Mouse (Mus musculus) layer of hippocampus, adult 9-11 months (tissue): ENCODE data around the gene Fbxw26.
A peak's percentile ranks its signal among the peaks of the same experiment; 100 is the strongest.
"Not testable (repeated sequence)": the region's sequence is repeated elsewhere in the genome, so short reads cannot be mapped to it uniquely, and the experiment has no call there.

Experiments
- DNase-seq: peaks from one replicate; pipeline ENCODE4 v3.0.0; 2022

The Fbxw26 gene

GRCm38 (mm10) chr9:109745989-109746388 lies at the start of gene Fbxw26:
Fbxw26 (minus strand) TSS chr9:109746089.
- not testable (repeated sequence) for DNase-seq

- DNase-seq: no peak
These were observed 49.3 kb upstream of the Fbxw26 start for GRCm38 (mm10) chr9:109795221-109795620.

GRCm38 (mm10) chr9:109790570-109790969 lies 44.7 kb upstream of the Fbxw26 start, which contains the start of gene Fbxw27:
Fbxw27 (minus strand) TSS chr9:109790670.
- DNase-seq: not testable (repeated sequence)

- DNase-seq: not testable (repeated sequence)
These were observed 21.0 kb upstream of the Fbxw26 start for GRCm38 (mm10) chr9:109766841-109767240.

DNA sequence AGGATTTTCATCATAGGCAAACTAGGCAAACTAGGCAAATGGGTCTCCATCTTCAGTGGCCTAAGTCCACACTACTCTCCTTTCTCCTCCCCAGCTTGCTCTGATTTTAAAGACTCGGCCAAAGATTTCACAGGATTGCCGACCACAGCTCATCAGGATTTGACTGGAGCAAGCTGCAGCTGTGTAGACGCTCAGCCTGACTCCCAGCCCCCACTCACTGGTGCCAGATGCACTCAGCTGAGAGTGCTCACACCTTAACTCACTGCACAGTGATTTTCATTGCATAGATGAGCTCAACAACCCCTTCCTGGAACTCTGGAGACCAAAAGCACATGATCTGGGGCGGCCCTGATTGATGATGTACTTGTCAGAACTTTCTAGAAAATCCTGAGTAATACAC lies 43.3 kb downstream of the Fbxw26 start, which contains the start of gene Fbxw18:
Gene Fbxw18, minus strand, starts transcription at position 101 of the 400 bp plus-strand sequence.
- not testable (repeated sequence) for DNase-seq

- peak; percentile 3 for DNase-seq
These were observed 60.6 kb downstream of the Fbxw26 start for GRCm38 (mm10) chr9:109685299-109685698.
